ENCODE assay signal across 24 mouse cellular contexts in genomic region chr12:91802586-91803206, GRCm38 (mm10). TPM values are rescaled to one million over a fixed set of nuclear protein-coding genes. Genes with fewer than 3 reads are reported as not detected.
DNase-seq lines count a peak whose midpoint lies in the region; ATAC-seq and TF ChIP-seq lines count a peak whose summit lies in the region.
"Had no signal": no experiment of that assay in that cellular context is flagged by ENCODE, and none has a peak within 500 bp of the region (broad histone marks: within the 10 kb centered on the region; RNA-seq: fewer than 3 reads in every experiment).

No protein-coding gene starts in this region.

- ATAC-seq in CD4-positive, CD25-positive, alpha-beta regulatory T cell, adult 4 months, result peak; percentile 20
- ATAC-seq: activated CD4-positive, CD25-positive, alpha-beta regulatory T cell, adult 4 months; forebrain, embryonic 13.5 days; forebrain, embryonic 15.5 days; Patski had no signal

- H3K4me1 ChIP-seq in small intestine, adult 2 months (ENCODE audit: control insufficient read depth, insufficient read depth, insufficient read length, low read length), result no peaks in the 10 kb centered on the region
- H3K4me1 ChIP-seq: embryonic facial prominence, embryonic 13.5 days; embryonic facial prominence, embryonic 15.5 days; forebrain, embryonic 10.5 days; forebrain, embryonic 13.5 days; forebrain, embryonic 15.5 days had no signal

- no peak for TF ChIP-seq POLR2A in small intestine, adult 2 months (IDR thresholded peaks at IDR 0.05; ENCODE audit: low read depth, low read length)

- H3K27me3 ChIP-seq in small intestine, adult 2 months (ENCODE audit: control insufficient read depth, insufficient read depth, low read length), result no peaks in the 10 kb centered on the region
- H3K27me3 ChIP-seq: embryonic facial prominence, embryonic 13.5 days; embryonic facial prominence, embryonic 15.5 days; forebrain, embryonic 15.5 days; Patski had no signal

- intact Hi-C loops in left cerebral cortex, postnatal 10 days (cut with DNase I), result loop anchor here (5.0 to 10.0 kb wide), 2 partner anchors 218 to 400 kb away; no protein-coding TSS in a partner anchor

- peak; percentile 89 for DNase-seq in A20 (ENCODE audit: low read depth, low spot score)
- peak; percentile 43 for DNase-seq in induced T-regulatory cell, adult 2 months (ENCODE audit: low read depth)
- no peak for DNase-seq in left cerebral cortex, postnatal 10 days (ENCODE audit: extremely low spot score in 1 of 2, low spot score in 2 of 2)
- DNase-seq in urinary bladder, postnatal 14 days (ENCODE audit: low spot score), result no peak
- no peak for DNase-seq in spleen, postnatal 10 days (ENCODE audit: low spot score in 2 of 2)
- DNase-seq: adrenal gland, postnatal 10 days; adrenal gland, postnatal 25 days; cerebellum, adult 11 months; cerebellum, adult 18-20 months; cerebellum, adult 8-10 months; cerebellum, adult 9-11 months; cerebellum, postnatal 14 days; cerebellum, postnatal 36 days; embryo, embryonic 11 days had no signal

- peaks cover 10% of the 10 kb centered on the region for H3K36me3 ChIP-seq in small intestine, adult 2 months (ENCODE audit: control insufficient read depth, insufficient read depth, low read length)

- no peak overlapping the region for H3K4me3 ChIP-seq in small intestine, adult 2 months (ENCODE audit: low read depth, low read length)
- H3K4me3 ChIP-seq: embryonic facial prominence, embryonic 13.5 days; embryonic facial prominence, embryonic 15.5 days; erythroblast, embryonic 14.5 days; forebrain, embryonic 10.5 days; forebrain, embryonic 13.5 days; forebrain, embryonic 15.5 days had no signal

- peak overlapping the region; percentile 66 for H3K27ac ChIP-seq in small intestine, adult 2 months (ENCODE audit: insufficient read depth, low read depth, low read length)
- H3K27ac ChIP-seq: embryonic facial prominence, embryonic 13.5 days; embryonic facial prominence, embryonic 15.5 days; forebrain, embryonic 10.5 days; forebrain, embryonic 13.5 days; forebrain, embryonic 15.5 days had no signal

- 86% methylated on average over 12 of the region's 12 CpGs for WGBS in small intestine, adult 2 months

- TF ChIP-seq CTCF in small intestine, adult 2 months (IDR thresholded peaks at IDR 0.05; ENCODE audit: extremely low read depth, insufficient read length, insufficient replicate concordance, low read depth, low read length), result no peak

RNA-seq across cellular contexts. Expression of gene Ston2, which starts 14.5 kb away (rescaled TPM):
- polyA plus RNA-seq in CD4-positive, CD25-positive, alpha-beta regulatory T cell, adult 4 months (2017; shearing (Covaris generic)), result under 1 TPM; 0.08 to 0.47 TPM
- 5.9 and 13.1 TPM in 2 replicates for polyA plus RNA-seq in small intestine, adult 2 months (2012; rRNA removed)
- 10 to 100 TPM; 13.9 to 15.6 TPM for total RNA-seq in left cerebral cortex, postnatal 10 days (2021)

RNA-seq across cellular contexts. Expression of gene Sel1l, which starts 46.3 kb away (rescaled TPM):
- 10 to 100 TPM; 55.6 to 63.7 TPM for polyA plus RNA-seq in CD4-positive, CD25-positive, alpha-beta regulatory T cell, adult 4 months (2017; shearing (Covaris generic))
- polyA plus RNA-seq in small intestine, adult 2 months (2012; rRNA removed), result 90.0 and 114 TPM in 2 replicates
- 100 to 1,000 TPM; 129 to 132 TPM for total RNA-seq in left cerebral cortex, postnatal 10 days (2021)

Comparison
In these comparisons a context has a peak if more than half of its experiments do, and no peak if none do; other contexts are left out.
1. DNase-seq: peak in A20 (single experiment) and induced T-regulatory cell, adult 2 months (single experiment); none in left cerebral cortex, postnatal 10 days (0 of 2), urinary bladder, postnatal 14 days (single experiment) and spleen, postnatal 10 days (0 of 2).